Mouse (Mus musculus) spleen, adult 2 months (tissue): ENCODE data around the gene Slc12a1.

ENCODE experiments used
- CTCF ChIP-seq: fragments of 200-500 bp; IDR thresholded peaks from 2 replicates; pipeline ENCODE4 v1.5.1; 2011; ENCODE audit warnings: mild to moderate bottlenecking, inconsistent platforms; ENCODE audit not compliant: insufficient read depth, insufficient read length, insufficient replicate concordance; ENCODE audit errors: extremely low read depth
- POLR2A ChIP-seq: fragments of 200-500 bp; IDR thresholded peaks from 2 replicates; pipeline ENCODE4 v1.6.1; 2011; ENCODE audit warnings: low read depth, low read length, inconsistent platforms

DNA sequence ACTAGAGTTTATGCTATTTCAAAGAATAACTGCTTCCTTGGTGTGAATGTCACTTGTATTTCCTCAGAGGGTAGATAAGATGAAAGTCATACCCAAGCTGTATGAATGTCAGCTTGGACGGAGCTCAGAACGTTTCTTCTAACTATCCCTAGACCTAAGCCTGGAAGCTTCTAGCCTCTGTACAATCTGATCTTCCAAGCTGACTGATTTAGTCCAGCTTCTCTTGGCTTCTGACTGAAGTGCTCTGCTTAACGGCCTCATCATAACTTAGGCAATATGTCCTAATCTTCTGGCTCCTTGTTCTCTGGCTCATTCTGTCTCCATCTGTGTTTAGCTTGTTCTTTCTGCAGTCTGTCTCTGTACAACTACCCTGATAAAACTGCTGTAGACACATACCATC, 102.3 kb downstream of the Slc12a1 start:
- TF ChIP-seq POLR2A (no peak), CTCF (no peak)
